8 mouse cellular contexts compared by ENCODE assay signal in the genomic region with DNA sequence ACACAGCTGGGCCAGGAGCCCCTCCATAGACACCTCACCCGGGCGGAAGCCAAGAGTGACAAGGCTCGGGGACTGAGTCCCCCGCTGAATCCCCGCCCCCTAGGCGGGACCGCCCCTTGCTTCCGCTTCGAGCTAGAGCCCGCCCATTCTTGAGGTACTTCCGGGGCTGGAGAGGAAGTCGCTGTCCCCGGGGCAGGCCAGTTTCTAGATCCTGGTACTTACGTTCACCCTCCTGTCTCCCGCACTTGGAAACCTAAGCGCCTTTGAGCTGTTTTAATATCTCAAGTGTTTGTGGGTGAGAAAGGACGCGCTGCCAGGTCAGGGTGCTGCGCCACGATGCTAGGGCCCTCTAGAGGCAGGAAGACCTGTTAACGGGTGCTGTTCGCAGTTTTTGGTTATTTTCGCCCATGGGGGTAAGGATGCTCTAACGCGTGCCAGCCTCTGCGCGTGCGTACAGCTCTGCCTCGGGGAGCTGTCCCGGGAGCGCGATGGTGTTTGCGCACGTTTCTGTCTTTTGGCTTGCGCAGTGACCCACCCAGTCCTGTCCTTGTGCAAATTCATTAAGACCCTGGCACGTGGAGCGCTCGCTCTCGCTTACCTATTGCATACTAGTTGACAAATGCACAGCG. TPM values are rescaled to one million over a fixed set of nuclear protein-coding genes. Genes with fewer than 3 reads are reported as not detected.
DNase-seq lines count a peak whose midpoint lies in the region; ATAC-seq lines count a peak whose summit lies in the region.

A gene (minus strand): TSS at position 447 of the 629 bp plus-strand sequence.

- H3K4me1 ChIP-seq in hindbrain, embryonic 15.5 days (replicated peaks): peaks cover 13% of the 10 kb centered on the region

- ATAC-seq in hindbrain, embryonic 15.5 days (ENCODE audit: low FRiP score, low read depth): peak; percentile 99

- DNase-seq in T-cell, adult 2 months (ENCODE audit: low spot score): peak; percentile 98
- DNase-seq in cerebellum, postnatal 36 days: peak; percentile 93 to 95
- peak; percentile 94 to 95 for DNase-seq in frontal cortex, postnatal 36 days (ENCODE audit: low spot score in 2 of 2)
- DNase-seq in left cerebral cortex, adult 11 months (ENCODE audit: low spot score): peak; percentile 89
- peak; percentile 97 to 98 for DNase-seq in lung, postnatal 4 days
- peak; percentile 98 for DNase-seq in retina, postnatal 7 days (ENCODE audit: low read depth, low spot score)
- peak; percentile 87 for DNase-seq in urinary bladder, adult 2 months (ENCODE audit: low spot score)

- under 1% methylated on average over 40 of the region's 40 CpGs for WGBS in hindbrain, embryonic 15.5 days

- H3K27ac ChIP-seq in hindbrain, embryonic 15.5 days (replicated peaks): peak within 1 kb of the TSS; percentile 95

- peak within 1 kb of the TSS; percentile 83 for H3K9ac ChIP-seq in hindbrain, embryonic 15.5 days

- H3K4me3 ChIP-seq in hindbrain, embryonic 15.5 days: peak within 1 kb of the TSS; percentile 74

- H3K9me3 ChIP-seq in hindbrain, embryonic 15.5 days: no peaks in the 10 kb centered on the region

- H3K4me2 ChIP-seq in hindbrain, embryonic 15.5 days: peak within 1 kb of the TSS; percentile 82

- H3K36me3 ChIP-seq in hindbrain, embryonic 15.5 days: peaks cover 8% of the 10 kb centered on the region; the same call in 1 of the 2 replicates

- H3K27me3 ChIP-seq in hindbrain, embryonic 15.5 days: no peaks in the 10 kb centered on the region

RNA-seq across cellular contexts. Expression of the gene that starts here (rescaled TPM):
- polyA plus RNA-seq in hindbrain, embryonic 15.5 days (2015; fragmentation: Nextera tagmentation; extraction: Ambion mirVana): 9.1 and 9.6 TPM in 2 replicates
- polyA plus RNA-seq in urinary bladder, adult 2 months (2012; rRNA removed): 16.3 and 19.3 TPM in 2 replicates

Comparison
In these comparisons a context has a peak if more than half of its experiments do, and no peak if none do; other contexts are left out.
1. Peak in every context shown above with its lines: DNase-seq, ATAC-seq, H3K4me3 ChIP-seq and H3K27ac ChIP-seq.